ENCODE assay signal across 7 mouse cellular contexts in the genomic region with DNA sequence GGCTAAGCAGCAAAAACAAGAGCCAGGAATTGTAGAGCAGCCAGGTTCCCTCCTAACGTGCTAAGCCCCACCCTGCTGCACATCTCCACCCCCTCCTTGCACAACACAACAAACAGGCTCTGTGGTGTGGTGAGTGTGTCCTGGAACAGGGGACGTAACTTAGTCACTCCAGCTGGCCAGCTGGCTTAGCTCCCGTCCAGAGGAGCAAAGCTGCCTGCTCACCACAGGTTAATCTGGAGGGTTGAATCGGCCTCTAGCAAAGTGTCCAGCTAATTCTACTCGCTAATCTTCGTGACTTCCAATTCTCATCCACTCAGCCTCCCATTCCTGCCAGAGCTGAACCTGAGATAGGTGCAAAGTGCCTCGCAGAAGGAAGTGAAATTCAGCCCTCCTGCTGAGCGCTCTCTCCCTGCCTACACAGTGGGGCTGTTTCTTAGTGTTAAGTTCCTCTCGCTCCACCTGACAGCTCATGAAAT. TPM values are rescaled to one million over a fixed set of nuclear protein-coding genes. Genes with fewer than 3 reads are reported as not detected.
DNase-seq lines count a peak whose midpoint lies in the region; ATAC-seq and TF ChIP-seq lines count a peak whose summit lies in the region.

No protein-coding gene starts in this region.

- ATAC-seq in lung, embryonic 16.5 days (ENCODE audit: low read depth), result no peak
- no peak for ATAC-seq in stomach, embryonic 16.5 days (ENCODE audit: insufficient read depth, low FRiP score)

- no peak for TF ChIP-seq CTCF in CH12.LX (conservative IDR thresholded peaks at IDR 0.05 in 1 of 2, IDR thresholded peaks at IDR 0.05 in 1 of 2; ENCODE audit: low read depth in 2 of 2, low read length in 2 of 2)
- no peak for TF ChIP-seq CTCF in kidney, adult 2 months (conservative IDR thresholded peaks at IDR 0.05; ENCODE audit: insufficient read depth, insufficient read length, low read depth, low read length)

- 9% methylated on average over 9 of the region's 9 CpGs for WGBS in kidney, adult 2 months
- WGBS in lung, embryonic 16.5 days, result 20% methylated on average over 9 of the region's 9 CpGs
- WGBS in stomach, embryonic 16.5 days, result 15% methylated on average over 9 of the region's 9 CpGs

- peak overlapping the region; percentile 95 for H3K4me2 ChIP-seq in CH12.LX (ENCODE audit: insufficient read depth, low read depth, poor library complexity, severe bottlenecking)
- H3K4me2 ChIP-seq in lung, embryonic 16.5 days (ENCODE audit: low read depth, low read length), result peak overlapping the region; percentile 89
- H3K4me2 ChIP-seq in stomach, embryonic 16.5 days (ENCODE audit: low read depth, low read length), result peak overlapping the region; percentile 93

- dilution Hi-C loops in CH12.LX (cut with MboI; ENCODE audit: extremely low pct_ligation_motif_present, extremely low pct_unique_long_range_greater_than_20kb, low sequenced_read_pairs), result no loop called here

- DNase-seq in CH12.LX (ENCODE audit: extremely low read depth), result peak; percentile 67
- DNase-seq in ZHBTc4 (ENCODE audit: low read depth, low spot score), result peak; percentile 46
- DNase-seq in heart, adult 18-20 months, result peak; percentile 84 to 85
- DNase-seq in kidney, adult 2 months, result peak; percentile 73
- DNase-seq in ovary, postnatal 36 days (ENCODE audit: low spot score), result no peak

- peaks cover 12% of the 10 kb centered on the region for H3K9me3 ChIP-seq in CH12.LX (replicated peaks; ENCODE audit: low read length)
- no peaks in the 10 kb centered on the region for H3K9me3 ChIP-seq in lung, embryonic 16.5 days (ENCODE audit: control insufficient read depth, low read length)
- H3K9me3 ChIP-seq in stomach, embryonic 16.5 days (replicated peaks; ENCODE audit: control insufficient read depth, low read length), result no peaks in the 10 kb centered on the region

- no peak for TF ChIP-seq RAD21 in CH12.LX (IDR thresholded peaks at IDR 0.05; ENCODE audit: low read depth, low read length)

- H3K27me3 ChIP-seq in CH12.LX (replicated peaks), result no peaks in the 10 kb centered on the region
- no peaks in the 10 kb centered on the region for H3K27me3 ChIP-seq in kidney, adult 2 months (replicated peaks; ENCODE audit: control insufficient read depth, insufficient read depth, low read length)
- H3K27me3 ChIP-seq in lung, embryonic 16.5 days (ENCODE audit: control insufficient read depth, insufficient read depth, low read depth, low read length), result no peaks in the 10 kb centered on the region
- H3K27me3 ChIP-seq in stomach, embryonic 16.5 days (ENCODE audit: control insufficient read depth, insufficient read depth, low read length), result no peaks in the 10 kb centered on the region

- peak overlapping the region; percentile 85 for H3K27ac ChIP-seq in CH12.LX (ENCODE audit: insufficient read depth, low read depth)
- peak overlapping the region; percentile 27; the same call in 1 of the 2 replicates for H3K27ac ChIP-seq in kidney, adult 2 months (ENCODE audit: insufficient read depth, low read depth, low read length)
- H3K27ac ChIP-seq in lung, embryonic 16.5 days (ENCODE audit: low read length), result peak overlapping the region; percentile 97
- H3K27ac ChIP-seq in stomach, embryonic 16.5 days (ENCODE audit: low read length), result peak overlapping the region; percentile 98

- H3K9ac ChIP-seq in CH12.LX (ENCODE audit: insufficient read depth, low read depth), result no peak overlapping the region; the same call in 1 of the 2 replicates
- peak overlapping the region; percentile 87 for H3K9ac ChIP-seq in lung, embryonic 16.5 days (ENCODE audit: low read length)
- peak overlapping the region; percentile 73 for H3K9ac ChIP-seq in stomach, embryonic 16.5 days (ENCODE audit: low read length)

- in situ Hi-C loops in CH12.LX (cut with MboI; ENCODE audit: low pct_ligation_motif_present, low pct_unique_long_range_greater_than_20kb, low sequenced_read_pairs), result no loop called here

- H3K36me3 ChIP-seq in CH12.LX (replicated peaks in 1 of 2; ENCODE audit: control insufficient read depth in 1 of 2, insufficient read depth in 1 of 2, low read length in 1 of 2), result peaks cover 0 to 5% of the 10 kb centered on the region in 2 experiments
- H3K36me3 ChIP-seq in kidney, adult 2 months (ENCODE audit: control insufficient read depth, insufficient read depth, low read length), result no peaks in the 10 kb centered on the region
- H3K36me3 ChIP-seq in lung, embryonic 16.5 days (ENCODE audit: control insufficient read depth, insufficient read depth, low read length), result no peaks in the 10 kb centered on the region
- no peaks in the 10 kb centered on the region for H3K36me3 ChIP-seq in stomach, embryonic 16.5 days (ENCODE audit: control insufficient read depth, insufficient read depth, low read length)

- TF ChIP-seq EP300 in CH12.LX (IDR thresholded peaks at IDR 0.05; ENCODE audit: low read length), result peak; percentile 67

- no peaks in the 10 kb centered on the region for H3K79me2 ChIP-seq in CH12.LX (replicated peaks; ENCODE audit: control insufficient read depth, extremely low read depth, insufficient read depth, poor library complexity, severe bottlenecking)

- TF ChIP-seq POLR2A in CH12.LX (IDR thresholded peaks at IDR 0.05; ENCODE audit: low read depth, low read length), result 0 out of 2 replicates have a peak, but pooled peaks have one; percentile 17
- TF ChIP-seq POLR2A in kidney, adult 2 months (IDR thresholded peaks at IDR 0.05; ENCODE audit: low read depth, low read length), result no peak

- peak overlapping the region in 2 of 3 experiments; percentile 29 to 89 for H3K4me3 ChIP-seq in CH12.LX (replicated peaks in 1 of 3; ENCODE audit: low read depth in 2 of 3, low read length in 2 of 3, poor library complexity in 1 of 3)
- peak overlapping the region; percentile 15; the same call in 1 of the 2 replicates for H3K4me3 ChIP-seq in kidney, adult 2 months (ENCODE audit: insufficient read depth, low read depth, low read length)
- H3K4me3 ChIP-seq in lung, embryonic 16.5 days (ENCODE audit: low read length), result peak overlapping the region; percentile 88
- peak overlapping the region; percentile 90 for H3K4me3 ChIP-seq in stomach, embryonic 16.5 days (replicated peaks; ENCODE audit: low read length)

- H3K4me1 ChIP-seq in CH12.LX (ENCODE audit: control insufficient read depth in 1 of 2, insufficient read depth in 2 of 2), result peaks cover 28 to 69% of the 10 kb centered on the region in 2 experiments
- peaks cover 43% of the 10 kb centered on the region for H3K4me1 ChIP-seq in kidney, adult 2 months (ENCODE audit: control insufficient read depth, insufficient read depth, low read length)
- H3K4me1 ChIP-seq in lung, embryonic 16.5 days (replicated peaks; ENCODE audit: control insufficient read depth, insufficient read depth, low read length), result peaks cover 63% of the 10 kb centered on the region
- peaks cover 61% of the 10 kb centered on the region for H3K4me1 ChIP-seq in stomach, embryonic 16.5 days (ENCODE audit: control insufficient read depth, insufficient read depth, low read length)

TF ChIP-seq in CH12.LX, 34 proteins besides CTCF, POLR2A, EP300 and RAD21:
- TF ChIP-seq MAX (IDR thresholded peaks at IDR 0.05; ENCODE audit: low read length) (peak; percentile 43; the same call in 1 of the 2 replicates), MYC (IDR thresholded peaks at IDR 0.05; ENCODE audit: low read depth, low read length) (0 out of 2 replicates have a peak, but pooled peaks have one; percentile 14), SIN3A (IDR thresholded peaks at IDR 0.05; ENCODE audit: low read length) (peak; percentile 69; the same call in 1 of the 2 replicates), MAZ (IDR thresholded peaks at IDR 0.05; ENCODE audit: low read depth, low read length) (0 out of 2 replicates have a peak, but pooled peaks have one; percentile 48), NELFE (IDR thresholded peaks at IDR 0.05; ENCODE audit: low read depth, low read length) (no peak), MXI1 (IDR thresholded peaks at IDR 0.05; ENCODE audit: low read depth, low read length) (peak; percentile 37; the same call in 1 of the 2 replicates), POLR2AphosphoS2 (IDR thresholded peaks at IDR 0.05; ENCODE audit: low read depth, low read length) (no peak), PAX5 (IDR thresholded peaks at IDR 0.05; ENCODE audit: low read length) (no peak), RCOR1 (conservative IDR thresholded peaks at IDR 0.05; ENCODE audit: low read depth, low read length) (no peak), TBP (conservative IDR thresholded peaks at IDR 0.05; ENCODE audit: low read depth, low read length) (no peak), IRF4 (IDR thresholded peaks at IDR 0.05; ENCODE audit: low read depth, low read length) (peak; percentile 72), MEF2A (IDR thresholded peaks at IDR 0.05; ENCODE audit: borderline replicate concordance, low read depth, low read length) (0 out of 2 replicates have a peak, but pooled peaks have one; percentile 31), NRF1 (IDR thresholded peaks at IDR 0.05; ENCODE audit: low read depth, low read length) (no peak), ETS1 (conservative IDR thresholded peaks at IDR 0.05; ENCODE audit: low read depth, low read length) (0 out of 2 replicates have a peak, but pooled peaks have one; percentile 16), ZKSCAN1 (IDR thresholded peaks at IDR 0.05; ENCODE audit: borderline replicate concordance, low read depth, low read length) (no peak)

RNA-seq across cellular contexts. Expression of a gene that starts 1.9 kb away (rescaled TPM):
- total RNA-seq in CH12.LX (2012; rRNA removed), result 3.4 and 5.6 TPM in 2 replicates
- 2.6 and 2.8 TPM in 2 replicates for total RNA-seq in CH12.LX (2014; rRNA removed)
- 1.1 and 1.4 TPM in 2 replicates for polyA plus RNA-seq in CH12.LX (2012; ENCODE audit: insufficient read length, low read depth)
- total RNA-seq in heart, adult 18-20 months (2021), result 1 to 10 TPM; 5.2 to 5.4 TPM
- 9.1 and 10.5 TPM in 2 replicates for polyA plus RNA-seq in kidney, adult 2 months (2012; rRNA removed)
- polyA plus RNA-seq in lung, embryonic 16.5 days (2015; fragmentation: Nextera tagmentation; extraction: Ambion mirVana), result 4.7 and 6.7 TPM in 2 replicates
- 4.2 and 4.4 TPM in 2 replicates for polyA plus RNA-seq in stomach, embryonic 16.5 days (2015; fragmentation: Nextera tagmentation; extraction: Ambion mirVana)

RNA-seq across cellular contexts. Expression of a gene that starts 50.4 kb away (rescaled TPM):
- total RNA-seq in CH12.LX (2012; rRNA removed) (91.5 and 98.3 TPM in 2 replicates), CH12.LX (2014; rRNA removed) (113 and 118 TPM in 2 replicates)
- 99.3 and 113 TPM in 2 replicates for polyA plus RNA-seq in CH12.LX (2012; ENCODE audit: insufficient read length, low read depth)
- total RNA-seq in heart, adult 18-20 months (2021), result 1 to 10 TPM in 1 of 2 experiments, under 1 TPM in 1; 0.82 to 1.8 TPM
- polyA plus RNA-seq in kidney, adult 2 months (2012; rRNA removed), result 0.68 and 0.72 TPM in 2 replicates
- polyA plus RNA-seq in lung, embryonic 16.5 days (2015; fragmentation: Nextera tagmentation; extraction: Ambion mirVana), result 105 and 106 TPM in 2 replicates
- 66.2 and 67.4 TPM in 2 replicates for polyA plus RNA-seq in stomach, embryonic 16.5 days (2015; fragmentation: Nextera tagmentation; extraction: Ambion mirVana)

Comparison
In these comparisons a context has a peak if more than half of its experiments do, and no peak if none do; other contexts are left out.
1. H3K27ac ChIP-seq: peak in every context shown above with its lines; median percentile 98 in stomach, embryonic 16.5 days; 97 in lung, embryonic 16.5 days; 85 in CH12.LX; 27 in kidney, adult 2 months.
2. H3K4me3 ChIP-seq: peak in every context shown above with its lines; median percentile 90 in stomach, embryonic 16.5 days; 88 in lung, embryonic 16.5 days; 59 in CH12.LX; 15 in kidney, adult 2 months.
3. RNA of a gene that starts 50.4 kb away (polyA plus RNA-seq): 105 to 106 TPM in lung, embryonic 16.5 days, 99.3 to 113 TPM in CH12.LX and 66.2 to 67.4 TPM in stomach, embryonic 16.5 days; 0.68 to 0.72 TPM in kidney, adult 2 months; every median in the first group is over 10 times any median in the second.
4. Peak in every context shown above with its lines, with median percentiles within 50 percentile points of each other: H3K4me2 ChIP-seq.